Mouse (Mus musculus): Measurements from ENCODE around the gene Gm21970. TPM values are rescaled to one million over a fixed set of nuclear protein-coding genes. Genes with fewer than 3 reads are reported as not detected.

The Gm21970 gene
- polyA plus RNA-seq, 1 experiment from 2014 or later = not detected

- no peak for DNase-seq
- peak overlapping the region; percentile 71 for H3K4me2 ChIP-seq
- H3K4me3 ChIP-seq (replicated peaks) = no peak overlapping the region
- no peaks in the 10 kb centered on the region for H3K27me3 ChIP-seq
- WGBS (ENCODE audit: insufficient replicate concordance) = 68% methylated on average over 8 of the region's 8 CpGs
- no peak for ATAC-seq (ENCODE audit: low read depth)
- H3K4me1 ChIP-seq (replicated peaks) = peaks cover 92% of the 10 kb centered on the region
- peak overlapping the region; percentile 74 for H3K9ac ChIP-seq
- H3K9me3 ChIP-seq (replicated peaks) = no peaks in the 10 kb centered on the region
- H3K27ac ChIP-seq = peak overlapping the region; percentile 100
- no peaks in the 10 kb centered on the region for H3K36me3 ChIP-seq
Measured at GRCm38 (mm10) chr16:91443211-91443611, 51.7 kb downstream of the Gm21970 start.

GRCm38 (mm10) chr16:91444847-91445246 lies 53.3 kb downstream of the Gm21970 start:
- Histone ChIP-seq H3K4me1 (replicated peaks) (peaks cover 92% of the 10 kb centered on the region), H3K4me2 (no peak overlapping the region), H3K9ac (no peak overlapping the region), H3K27ac (peak overlapping the region; percentile 90), H3K9me3 (replicated peaks) (no peaks in the 10 kb centered on the region), H3K36me3 (no peaks in the 10 kb centered on the region), H3K4me3 (replicated peaks) (no peak overlapping the region), H3K27me3 (no peaks in the 10 kb centered on the region)
- WGBS (ENCODE audit: insufficient replicate concordance) = 76% methylated on average over 4 of the region's 4 CpGs
- ATAC-seq (ENCODE audit: low read depth) (no peak), DNase-seq (no peak)

GRCm38 (mm10) chr16:91445566-91445965 lies 54.0 kb downstream of the Gm21970 start:
- Histone ChIP-seq H3K9me3 (replicated peaks) (no peaks in the 10 kb centered on the region), H3K36me3 (no peaks in the 10 kb centered on the region), H3K4me3 (replicated peaks) (no peak overlapping the region), H3K9ac (no peak overlapping the region), H3K27ac (peak overlapping the region; percentile 90), H3K4me1 (replicated peaks) (peaks cover 92% of the 10 kb centered on the region), H3K27me3 (no peaks in the 10 kb centered on the region), H3K4me2 (no peak overlapping the region)
- ATAC-seq (ENCODE audit: low read depth) (no peak), DNase-seq (no peak)
- WGBS (ENCODE audit: insufficient replicate concordance) = 69% methylated on average over 5 of the region's 5 CpGs

- H3K4me3 ChIP-seq (replicated peaks) = no peak overlapping the region
- H3K27ac ChIP-seq = peak overlapping the region; percentile 90
- ATAC-seq (ENCODE audit: low read depth) = peak; percentile 30
- no peak for DNase-seq
- no peaks in the 10 kb centered on the region for H3K27me3 ChIP-seq
- WGBS (ENCODE audit: insufficient replicate concordance) = 49% methylated on average over 8 of the region's 8 CpGs
- H3K4me1 ChIP-seq (replicated peaks) = peaks cover 92% of the 10 kb centered on the region
- H3K4me2 ChIP-seq = peak overlapping the region; percentile 44
- H3K9ac ChIP-seq = peak overlapping the region; percentile 64
- no peaks in the 10 kb centered on the region for H3K36me3 ChIP-seq
- H3K9me3 ChIP-seq (replicated peaks) = no peaks in the 10 kb centered on the region
Measured at GRCm38 (mm10) chr16:91446778-91447511, 55.4 kb downstream of the Gm21970 start.

GRCm38 (mm10) chr16:91447512-91447900 lies 56.0 kb downstream of the Gm21970 start:
- Histone ChIP-seq H3K9me3 (replicated peaks) (no peaks in the 10 kb centered on the region), H3K4me1 (replicated peaks) (peaks cover 93% of the 10 kb centered on the region), H3K4me2 (peak overlapping the region; percentile 44), H3K27me3 (no peaks in the 10 kb centered on the region), H3K36me3 (no peaks in the 10 kb centered on the region), H3K27ac (peak overlapping the region; percentile 90), H3K4me3 (replicated peaks) (no peak overlapping the region), H3K9ac (peak overlapping the region; percentile 64)
- no peak for DNase-seq
- ATAC-seq (ENCODE audit: low read depth) = peak; percentile 10; the same call in 1 of the 2 replicates
- whole genome bisulfite sequencing (ENCODE audit: insufficient replicate concordance) = 74% methylated on average over 6 of the region's 6 CpGs

GRCm38 (mm10) chr16:91448088-91448487 lies 56.6 kb downstream of the Gm21970 start:
- 54% methylated on average over 5 of the region's 5 CpGs for WGBS (ENCODE audit: insufficient replicate concordance)
- Histone ChIP-seq H3K4me3 (replicated peaks) (no peak overlapping the region), H3K4me1 (replicated peaks) (peaks cover 92% of the 10 kb centered on the region), H3K4me2 (peak overlapping the region; percentile 44), H3K36me3 (no peaks in the 10 kb centered on the region), H3K27me3 (no peaks in the 10 kb centered on the region), H3K9ac (peak overlapping the region; percentile 64), H3K9me3 (replicated peaks) (no peaks in the 10 kb centered on the region), H3K27ac (peak overlapping the region; percentile 90)
- ATAC-seq (ENCODE audit: low read depth) (peak; percentile 79), DNase-seq (no peak)

GRCm38 (mm10) chr16:91448895-91449294 lies 57.4 kb downstream of the Gm21970 start:
- WGBS (ENCODE audit: insufficient replicate concordance) = 32% methylated on average over 7 of the region's 7 CpGs
- DNase-seq = no peak
- ATAC-seq (ENCODE audit: low read depth) = peak; percentile 68
- Histone ChIP-seq H3K9ac (peak overlapping the region; percentile 64; the same call in 1 of the 2 replicates), H3K36me3 (no peaks in the 10 kb centered on the region), H3K9me3 (replicated peaks) (no peaks in the 10 kb centered on the region), H3K4me2 (no peak overlapping the region), H3K4me3 (replicated peaks) (no peak overlapping the region), H3K27ac (peak overlapping the region; percentile 90), H3K4me1 (replicated peaks) (peaks cover 85% of the 10 kb centered on the region), H3K27me3 (no peaks in the 10 kb centered on the region)

GRCm38 (mm10) chr16:91450137-91451064 lies 58.9 kb downstream of the Gm21970 start:
- H3K4me3 ChIP-seq (replicated peaks) = no peak overlapping the region
- no peak for ATAC-seq (ENCODE audit: low read depth)
- H3K4me2 ChIP-seq = no peak overlapping the region
- H3K27ac ChIP-seq = peak overlapping the region; percentile 90
- 76% methylated on average over 12 of the region's 12 CpGs for WGBS (ENCODE audit: insufficient replicate concordance)
- H3K4me1 ChIP-seq (replicated peaks) = peaks cover 77% of the 10 kb centered on the region
- no peak for DNase-seq
- no peaks in the 10 kb centered on the region for H3K36me3 ChIP-seq
- peak overlapping the region; percentile 26; the same call in 1 of the 2 replicates for H3K9ac ChIP-seq
- H3K27me3 ChIP-seq = no peaks in the 10 kb centered on the region
- no peaks in the 10 kb centered on the region for H3K9me3 ChIP-seq (replicated peaks)

GRCm38 (mm10) chr16:91451949-91452348 lies 60.4 kb downstream of the Gm21970 start:
- H3K4me2 ChIP-seq = no peak overlapping the region
- H3K4me3 ChIP-seq (replicated peaks) = no peak overlapping the region
- no peaks in the 10 kb centered on the region for H3K9me3 ChIP-seq (replicated peaks)
- ATAC-seq (ENCODE audit: low read depth) (no peak), DNase-seq (no peak)
- H3K27me3 ChIP-seq = no peaks in the 10 kb centered on the region
- no peaks in the 10 kb centered on the region for H3K36me3 ChIP-seq
- H3K27ac ChIP-seq = peak overlapping the region; percentile 70
- H3K4me1 ChIP-seq (replicated peaks) = peaks cover 61% of the 10 kb centered on the region
- 22% methylated on average over 2 of the region's 2 CpGs for WGBS (ENCODE audit: insufficient replicate concordance)
- H3K9ac ChIP-seq = no peak overlapping the region

GRCm38 (mm10) chr16:91452363-91452896 lies 60.9 kb downstream of the Gm21970 start:
- DNase-seq = no peak
- Histone ChIP-seq H3K4me3 (replicated peaks) (no peak overlapping the region), H3K4me2 (no peak overlapping the region), H3K9me3 (replicated peaks) (no peaks in the 10 kb centered on the region), H3K27ac (peak overlapping the region; percentile 70), H3K36me3 (no peaks in the 10 kb centered on the region), H3K4me1 (replicated peaks) (peaks cover 57% of the 10 kb centered on the region), H3K9ac (0 out of 2 replicates have a peak overlapping the region, but pooled peaks have one; percentile 9), H3K27me3 (no peaks in the 10 kb centered on the region)
- ATAC-seq (ENCODE audit: low read depth) = no peak
- WGBS (ENCODE audit: insufficient replicate concordance) = 50% methylated on average over 6 of the region's 6 CpGs

- H3K4me1 ChIP-seq (replicated peaks) = peaks cover 52% of the 10 kb centered on the region
- no peak for ATAC-seq (ENCODE audit: low read depth)
Measured at GRCm38 (mm10) chr16:91455868-91456267, 64.3 kb downstream of the Gm21970 start.

More at GRCm38 (mm10) chr16:91455868-91456267, 64.3 kb downstream of the Gm21970 start:
- 43% methylated on average over 4 of the region's 4 CpGs for WGBS (ENCODE audit: insufficient replicate concordance)
- Histone ChIP-seq H3K36me3 (no peaks in the 10 kb centered on the region), H3K4me3 (replicated peaks) (no peak overlapping the region), H3K27ac (peak overlapping the region; percentile 47; the same call in 1 of the 2 replicates), H3K9ac (no peak overlapping the region), H3K4me2 (no peak overlapping the region), H3K9me3 (replicated peaks) (no peaks in the 10 kb centered on the region), H3K27me3 (no peaks in the 10 kb centered on the region)
- DNase-seq = no peak

All from liver, embryonic 13.5 days (tissue).